Comparison of ENCODE assay signal across 1 mouse cellular context in the genomic region with DNA sequence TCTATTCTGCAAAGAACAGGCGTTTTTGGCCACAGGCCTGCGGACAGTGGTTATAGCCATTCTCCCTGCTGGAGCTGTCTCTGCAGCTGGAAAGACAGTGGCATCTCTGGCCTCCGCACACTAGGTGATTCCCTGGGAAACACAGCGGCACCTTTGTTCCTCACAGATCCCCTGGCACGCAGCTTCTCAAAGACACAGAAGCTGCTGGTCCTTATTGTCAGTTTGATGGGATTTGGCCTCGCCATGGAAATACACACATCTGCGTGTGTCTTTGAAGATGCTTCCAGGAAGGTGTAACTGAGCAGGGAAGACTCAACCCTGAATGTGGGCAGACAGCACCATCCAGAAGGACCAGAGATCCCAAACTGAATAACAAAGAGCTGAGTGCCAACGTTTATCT.
TF ChIP-seq lines count a peak whose summit lies in the region.

No protein-coding gene starts in this region.

TF ChIP-seq in CH12.LX, 34 proteins besides CTCF, POLR2A, EP300 and RAD21 (continued from another document):
- TF ChIP-seq MAX (IDR thresholded peaks at IDR 0.05; ENCODE audit: low read length) (no peak), USF2 (conservative IDR thresholded peaks at IDR 0.05; ENCODE audit: low read depth, low read length) (no peak)
